Mouse (Mus musculus) testis, adult 10 weeks (tissue): Measurements from ENCODE around the gene Rpl38. TPM values are rescaled to one million over a fixed set of nuclear protein-coding genes. Genes with fewer than 3 reads are reported as not detected.

Experiments
- polyA plus RNA-seq: library from polyadenylated mRNA; stranded (reverse); fragments of 350-450 nt; fragmentation: Illumina TruSeq; extraction: RNeasy Lipid Tissue Mini Kit (QIAGEN cat#74804); gene quantifications from one replicate; pipeline ENCODE4 v1.2.3, GENCODE M21; 2014; ENCODE audit warnings: low read depth, low replicate concordance

Gene Rpl38
- 144 TPM for polyA plus RNA-seq

GRCm38 (mm10) chr11:114668301-114668710 is at the start of gene Rpl38:
Gene Rpl38 (plus strand): TSS chr11:114668524.

GRCm38 (mm10) chr11:114675341-114675825 is 7.1 kb downstream of the Rpl38 start, which contains the start of gene Ttyh2:
Gene Ttyh2 (plus strand): TSS chr11:114675431.

Other genes starting within 250 kb of the Rpl38 start
- 1.5 TPM for gene Ttyh2, start 6.9 kb downstream of the Rpl38 start, polyA plus RNA-seq
- gene Dnaic2, start 58.9 kb downstream of the Rpl38 start, polyA plus RNA-seq, result 11.2 TPM
- gene Kif19a, start 96.9 kb downstream of the Rpl38 start, polyA plus RNA-seq, result 0.29 TPM
- not detected for gene Btbd17, start 127.4 kb downstream of the Rpl38 start, polyA plus RNA-seq
- not detected for gene Gpr142, start 130.4 kb downstream of the Rpl38 start, polyA plus RNA-seq
- 0.07 TPM for gene Gprc5c, start 182.6 kb downstream of the Rpl38 start, polyA plus RNA-seq
- 0.24 TPM for gene Cd300a, start 221.5 kb downstream of the Rpl38 start, polyA plus RNA-seq